Mouse (Mus musculus) ES-Bruce4 (cell line): ENCODE measurements around the gene Mup1. TPM values are rescaled to one million over a fixed set of nuclear protein-coding genes. Genes with fewer than 3 reads are reported as not detected.
"Not testable (repeated sequence)": the region's sequence is repeated elsewhere in the genome, so short reads cannot be mapped to it uniquely, and the experiment has no call there.

Source experiments
- H3K27ac ChIP-seq: 2 replicates; pipeline ENCODE4 v1.5.1; 2012; ENCODE audit warnings: low read length, inconsistent platforms; ENCODE audit not compliant: insufficient read depth
- H3K27me3 ChIP-seq: 2 replicates; pipeline ENCODE4 v1.6.1; 2012; ENCODE audit warnings: mild to moderate bottlenecking, low read length, inconsistent platforms; ENCODE audit not compliant: control insufficient read depth, poor library complexity, insufficient read depth, severe bottlenecking
- H3K36me3 ChIP-seq: 2 replicates; pipeline ENCODE4 v1.6.1; 2012; ENCODE audit warnings: inconsistent platforms, mild to moderate bottlenecking, low read length, moderate library complexity; ENCODE audit not compliant: control insufficient read depth, poor library complexity, insufficient read depth, severe bottlenecking
- H3K4me1 ChIP-seq: one replicate; pipeline ENCODE4 v1.8.1; 2011; ENCODE audit warnings: low read length; ENCODE audit not compliant: control insufficient read depth, insufficient read depth
- H3K4me3 ChIP-seq: 2 replicates; pipeline ENCODE4 v1.5.1; 2011; ENCODE audit warnings: low read depth, mild to moderate bottlenecking, low read length
- H3K9ac ChIP-seq: 2 replicates; pipeline ENCODE4 v1.6.1; 2012; ENCODE audit warnings: low read depth, mild to moderate bottlenecking, inconsistent platforms; ENCODE audit not compliant: poor library complexity, severe bottlenecking
- H3K9me3 ChIP-seq: replicated peaks from 2 replicates; pipeline ENCODE4 v1.6.1; 2012; ENCODE audit warnings: mild to moderate bottlenecking, low read length, inconsistent platforms; ENCODE audit not compliant: control insufficient read depth, poor library complexity, insufficient read depth, severe bottlenecking
- polyA plus RNA-seq: library from polyadenylated mRNA; stranded (reverse); fragments of >200 nt; gene quantifications from 2 replicates; pipeline ENCODE4 v1.2.4, GENCODE M21; 2011; ENCODE audit warnings: low read depth; ENCODE audit not compliant: missing spikeins, insufficient read depth, insufficient read length

Gene Mup1
- polyA plus RNA-seq: not detected in 2 replicates

DNA sequence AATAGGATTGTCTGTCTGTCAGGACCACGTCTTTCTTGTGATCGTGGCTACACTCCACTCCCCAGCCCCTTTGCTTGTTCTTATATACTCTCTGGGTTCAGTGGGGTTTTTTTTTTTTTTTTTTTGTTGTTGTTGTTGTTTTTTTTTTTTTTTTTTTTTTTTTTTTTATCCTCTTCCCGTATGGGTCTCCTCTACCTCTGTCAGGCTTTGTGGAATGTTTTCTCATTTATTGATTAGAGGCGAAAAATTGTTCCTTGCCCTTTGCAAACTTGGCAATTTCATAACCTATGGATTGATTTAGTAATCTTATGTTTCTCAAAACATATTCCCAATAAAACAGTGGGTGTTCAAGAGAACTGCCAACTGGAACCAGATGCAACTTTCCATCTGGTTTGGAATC is at the start of gene Mup1:
Gene Mup1 (minus strand): TSS at position 101 of the 400 bp plus-strand sequence.
- not testable (repeated sequence) for H3K9me3 ChIP-seq, H3K36me3 ChIP-seq, H3K4me3 ChIP-seq, H3K9ac ChIP-seq, H3K27me3 ChIP-seq, H3K27ac ChIP-seq, H3K4me1 ChIP-seq

Other genes with a start within 250 kb of the Mup1 start
- not detected in 2 replicates for gene Mup9, start 80.0 kb downstream of the Mup1 start, polyA plus RNA-seq
- not detected in 2 replicates for gene Mup10, start 80.2 kb upstream of the Mup1 start, polyA plus RNA-seq
- gene Mup11, start 160.5 kb upstream of the Mup1 start, polyA plus RNA-seq: not detected in 2 replicates
- gene Mup12, start 239.4 kb upstream of the Mup1 start, polyA plus RNA-seq: not detected in 2 replicates